Mouse (Mus musculus): ENCODE data around the gene Satb2.

DNA sequence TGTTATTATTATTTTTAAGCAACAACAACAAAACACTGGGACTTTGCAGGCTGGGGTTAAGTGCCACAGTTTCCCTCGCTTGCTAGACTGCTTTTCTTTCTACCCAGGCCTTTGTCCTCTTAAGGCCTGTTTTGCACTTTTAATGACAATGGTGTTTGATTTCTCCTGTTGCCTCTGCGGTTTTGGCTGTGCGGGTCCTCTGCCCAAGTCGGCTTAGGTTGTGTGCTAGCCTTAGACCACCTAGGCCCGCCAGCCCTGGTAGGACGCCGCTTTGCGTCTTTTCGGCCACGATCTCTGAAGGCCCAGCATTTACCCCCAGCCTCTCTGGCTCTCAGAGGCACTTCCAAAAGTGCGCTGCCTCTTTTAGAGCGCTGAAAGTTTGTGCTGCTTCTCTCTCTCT, 2.9 kb downstream of the Satb2 start:
- TF ChIP-seq CTCF (IDR thresholded peaks at IDR 0.05; ENCODE audit: low read depth) (no peak), EP300 (IDR thresholded peaks at IDR 0.05; ENCODE audit: low read depth) (no peak)

Measured in heart, postnatal 0 days (tissue).